16 mouse cellular contexts compared by ENCODE assay signal in genomic region chr1:88638622-88639021, GRCm38 (mm10).
DNase-seq lines count a peak whose midpoint lies in the region; ATAC-seq and TF ChIP-seq lines count a peak whose summit lies in the region.
"Had no signal": no experiment of that assay in that cellular context is flagged by ENCODE, and none has a peak within 500 bp of the region (broad histone marks: within the 10 kb centered on the region; RNA-seq: fewer than 3 reads in every experiment).

No protein-coding gene starts in this region.

- no peak overlapping the region for H3K9ac ChIP-seq in CH12.LX (ENCODE audit: insufficient read depth, low read depth)
- H3K9ac ChIP-seq in intestine, postnatal 0 days (ENCODE audit: low read depth, low read length), result no peak overlapping the region
- H3K9ac ChIP-seq: embryonic facial prominence, embryonic 12.5 days; forebrain, embryonic 13.5 days had no signal

- no peak for TF ChIP-seq CTCF in CH12.LX (conservative IDR thresholded peaks at IDR 0.05 in 1 of 2, IDR thresholded peaks at IDR 0.05 in 1 of 2; ENCODE audit: low read depth in 2 of 2, low read length in 2 of 2)
- TF ChIP-seq CTCF in intestine, postnatal 0 days (IDR thresholded peaks at IDR 0.05; ENCODE audit: low read depth), result no peak

- H3K36me3 ChIP-seq in CH12.LX (replicated peaks in 1 of 2; ENCODE audit: control insufficient read depth in 1 of 2, insufficient read depth in 1 of 2, low read length in 1 of 2), result no peaks in the 10 kb centered on the region
- no peaks in the 10 kb centered on the region for H3K36me3 ChIP-seq in intestine, postnatal 0 days (ENCODE audit: control insufficient read depth, insufficient read depth)
- H3K36me3 ChIP-seq: embryonic facial prominence, embryonic 12.5 days; limb, embryonic 10.5 days had no signal

- WGBS in intestine, postnatal 0 days, result 44% methylated on average over 4 of the region's 4 CpGs

- no peak overlapping the region for H3K4me2 ChIP-seq in CH12.LX (ENCODE audit: insufficient read depth, low read depth, poor library complexity, severe bottlenecking)
- H3K4me2 ChIP-seq in intestine, postnatal 0 days (replicated peaks; ENCODE audit: low read depth), result no peak overlapping the region
- H3K4me2 ChIP-seq: embryonic facial prominence, embryonic 12.5 days; forebrain, embryonic 13.5 days had no signal

- in situ Hi-C loops in CH12.LX (cut with MboI; ENCODE audit: low pct_ligation_motif_present, low pct_unique_long_range_greater_than_20kb, low sequenced_read_pairs), result no loop called here

- TF ChIP-seq POLR2A in CH12.LX (IDR thresholded peaks at IDR 0.05; ENCODE audit: low read depth, low read length), result no peak

- no peaks in the 10 kb centered on the region for H3K79me2 ChIP-seq in CH12.LX (replicated peaks; ENCODE audit: control insufficient read depth, extremely low read depth, insufficient read depth, poor library complexity, severe bottlenecking)

- no peak overlapping the region for H3K4me3 ChIP-seq in CH12.LX (replicated peaks in 1 of 3; ENCODE audit: low read depth in 2 of 3, low read length in 2 of 3, poor library complexity in 1 of 3)
- H3K4me3 ChIP-seq in intestine, postnatal 0 days (ENCODE audit: low read depth, low read length), result no peak overlapping the region
- H3K4me3 ChIP-seq: embryonic facial prominence, embryonic 12.5 days; forebrain, embryonic 13.5 days; limb, embryonic 10.5 days had no signal

- H3K27ac ChIP-seq in CH12.LX (ENCODE audit: insufficient read depth, low read depth), result peak overlapping the region; percentile 36; the same call in 1 of the 2 replicates
- H3K27ac ChIP-seq in intestine, postnatal 0 days (ENCODE audit: low read depth, low read length), result no peak overlapping the region
- H3K27ac ChIP-seq: forebrain, embryonic 13.5 days; macrophage had no signal

- H3K4me1 ChIP-seq in CH12.LX (ENCODE audit: control insufficient read depth in 1 of 2, insufficient read depth in 2 of 2), result peaks cover 8 to 44% of the 10 kb centered on the region in 2 experiments
- no peaks in the 10 kb centered on the region for H3K4me1 ChIP-seq in intestine, postnatal 0 days (replicated peaks; ENCODE audit: control insufficient read depth, insufficient read depth, low read length)

- dilution Hi-C loops in CH12.LX (cut with MboI; ENCODE audit: extremely low pct_ligation_motif_present, extremely low pct_unique_long_range_greater_than_20kb, low sequenced_read_pairs), result no loop called here

- H3K27me3 ChIP-seq in CH12.LX (replicated peaks), result no peaks in the 10 kb centered on the region
- no peaks in the 10 kb centered on the region for H3K27me3 ChIP-seq in intestine, postnatal 0 days (replicated peaks; ENCODE audit: control insufficient read depth, insufficient read depth, low read length)
- H3K27me3 ChIP-seq: embryonic facial prominence, embryonic 12.5 days; forebrain, embryonic 13.5 days had no signal

- TF ChIP-seq EP300 in CH12.LX (IDR thresholded peaks at IDR 0.05; ENCODE audit: low read length), result no peak

- peak; percentile 21 for DNase-seq in embryo, embryonic 10 days (ENCODE audit: low spot score)
- no peak for DNase-seq in embryo, embryonic 11 days
- no peak for DNase-seq in CH12.LX (ENCODE audit: extremely low read depth)
- peak; percentile 63 for DNase-seq in lung, postnatal 10 days
- DNase-seq in spleen, postnatal 4 days (ENCODE audit: low spot score in 2 of 2), result no peak
- no peak for DNase-seq in adrenal gland, postnatal 36 days
- DNase-seq in cerebellum, postnatal 25 days, result no peak
- DNase-seq: cerebellum, adult 11-12 months; gastrocnemius, postnatal 36 days; heart, postnatal 10 days; thymus, postnatal 36 days had no signal

- peak; percentile 69; the same call in 1 of the 2 replicates for ATAC-seq in intestine, postnatal 0 days
- ATAC-seq: forebrain, embryonic 13.5 days had no signal

- TF ChIP-seq RAD21 in CH12.LX (IDR thresholded peaks at IDR 0.05; ENCODE audit: low read depth, low read length), result no peak

- H3K9me3 ChIP-seq in CH12.LX (replicated peaks; ENCODE audit: low read length), result peaks cover 38% of the 10 kb centered on the region
- H3K9me3 ChIP-seq in intestine, postnatal 0 days (ENCODE audit: control insufficient read depth), result no peaks in the 10 kb centered on the region
- H3K9me3 ChIP-seq: embryonic facial prominence, embryonic 12.5 days; forebrain, embryonic 13.5 days; limb, embryonic 10.5 days had no signal

TF ChIP-seq in CH12.LX, 34 proteins besides CTCF, POLR2A, EP300 and RAD21:
- TF ChIP-seq BHLHE40 (IDR thresholded peaks at IDR 0.05; ENCODE audit: low read depth, low read length) (no peak), ZKSCAN1 (IDR thresholded peaks at IDR 0.05; ENCODE audit: borderline replicate concordance, low read depth, low read length) (no peak), JUND (conservative IDR thresholded peaks at IDR 0.05; ENCODE audit: low read depth, low read length) (no peak), USF1 (IDR thresholded peaks at IDR 0.05; ENCODE audit: low read depth, low read length) (no peak), ETS1 (conservative IDR thresholded peaks at IDR 0.05; ENCODE audit: low read depth, low read length) (no peak), ZMIZ1 (IDR thresholded peaks at IDR 0.05; ENCODE audit: low read depth, low read length) (no peak), ELF1 (IDR thresholded peaks at IDR 0.05; ENCODE audit: low read depth, low read length) (no peak), IRF4 (IDR thresholded peaks at IDR 0.05; ENCODE audit: low read depth, low read length) (no peak), CHD1 (IDR thresholded peaks at IDR 0.05; ENCODE audit: low read depth, low read length) (no peak), NELFE (IDR thresholded peaks at IDR 0.05; ENCODE audit: low read depth, low read length) (no peak), RCOR1 (conservative IDR thresholded peaks at IDR 0.05; ENCODE audit: low read depth, low read length) (no peak), USF2 (conservative IDR thresholded peaks at IDR 0.05; ENCODE audit: low read depth, low read length) (no peak), E2F4 (IDR thresholded peaks at IDR 0.05; ENCODE audit: insufficient replicate concordance, low read depth, low read length) (no peak), SIN3A (IDR thresholded peaks at IDR 0.05; ENCODE audit: low read length) (no peak), UBTF (IDR thresholded peaks at IDR 0.05; ENCODE audit: low read depth, low read length) (no peak), HCFC1 (IDR thresholded peaks at IDR 0.05; ENCODE audit: low read depth, low read length) (no peak), TCF12 (IDR thresholded peaks at IDR 0.05; ENCODE audit: low read depth, low read length) (no peak), SMC3 (IDR thresholded peaks at IDR 0.05; ENCODE audit: low read depth, low read length) (no peak), JUN (IDR thresholded peaks at IDR 0.05; ENCODE audit: insufficient read depth, low read depth, low read length) (no peak), MAZ (IDR thresholded peaks at IDR 0.05; ENCODE audit: low read depth, low read length) (no peak)

Comparison
In these comparisons a context has a peak if more than half of its experiments do, and no peak if none do; other contexts are left out.
1. DNase-seq: peak in embryo, embryonic 10 days (single experiment) and lung, postnatal 10 days (single experiment); none in embryo, embryonic 11 days (single experiment), CH12.LX (single experiment), spleen, postnatal 4 days (0 of 2), adrenal gland, postnatal 36 days (0 of 2) and cerebellum, postnatal 25 days (0 of 2).